Mouse (Mus musculus) forebrain, embryonic 14.5 days (tissue): ENCODE results near the gene Smg5. TPM values are rescaled to one million over a fixed set of nuclear protein-coding genes. Genes with fewer than 3 reads are reported as not detected.
"Not testable (repeated sequence)": the region's sequence is repeated elsewhere in the genome, so short reads cannot be mapped to it uniquely, and the experiment has no call there.

Experiments used
- ATAC-seq: fragments of 200-750 bp; cut with Nextera tagmentation; 2 replicates; pipeline ENCODE4 v1.8.0; 2017; ENCODE audit warnings: mild to moderate bottlenecking, moderate library complexity
- DNase-seq: peaks from one replicate; pipeline ENCODE4 v3.0.0-alpha.2; 2015; ENCODE audit warnings: low spot score
- H3K27ac ChIP-seq: fragments of 300-500 bp; sonication (generic); 2 replicates; pipeline ENCODE4 v1.5.1; 2014; ENCODE audit warnings: low read depth, mild to moderate bottlenecking, control low read depth, low read length, moderate library complexity
- H3K27me3 ChIP-seq: fragments of 300-500 bp; sonication (generic); replicated peaks from 2 replicates; pipeline ENCODE4 v1.6.1; 2014; ENCODE audit warnings: low read length, control low read depth, mixed read lengths; ENCODE audit not compliant: control insufficient read depth, insufficient read depth
- H3K36me3 ChIP-seq: fragments of 300-500 bp; sonication (generic); 2 replicates; pipeline ENCODE4 v1.6.1; 2014; ENCODE audit warnings: low read length, control low read depth; ENCODE audit not compliant: control insufficient read depth, insufficient read depth
- H3K4me1 ChIP-seq: fragments of 300-500 bp; sonication (generic); 2 replicates; pipeline ENCODE4 v1.6.1; 2014; ENCODE audit warnings: antibody characterized with exemption, low read length, control low read depth; ENCODE audit not compliant: control insufficient read depth, insufficient read depth
- H3K4me2 ChIP-seq: fragments of 300-500 bp; sonication (generic); 2 replicates; pipeline ENCODE4 v1.6.1; 2014; ENCODE audit warnings: mild to moderate bottlenecking, control low read depth, low read length
- H3K4me3 ChIP-seq: fragments of 300-500 bp; sonication (generic); 2 replicates; pipeline ENCODE4 v1.5.1; 2014; ENCODE audit warnings: low read depth, low read length, control low read depth
- H3K9ac ChIP-seq: fragments of 300-500 bp; sonication (generic); 2 replicates; pipeline ENCODE4 v1.6.1; 2014; ENCODE audit warnings: mild to moderate bottlenecking, low read length, control low read depth, moderate library complexity
- H3K9me3 ChIP-seq: fragments of 300-500 bp; sonication (generic); replicated peaks from 2 replicates; pipeline ENCODE4 v1.6.1; 2016; ENCODE audit warnings: low read length, control low read depth, mixed read lengths; ENCODE audit not compliant: control insufficient read depth
- WGBS: fragments of 180-500 bp; shearing (Covaris S2); extraction: QIAGEN DNeasy Blood & Tissue Kit; methylation state at CpG from one replicate; pipeline ENCODE4 v1.1.7; 2014; 5-methylcytosine and 5-hydroxymethylcytosine counted together
- polyA plus RNA-seq: library from polyadenylated mRNA; unstranded; fragments of >200 nt; fragmentation: Nextera tagmentation; extraction: Ambion mirVana; gene quantifications from 2 replicates; pipeline ENCODE4 v1.2.1, GENCODE M21; 2014

Gene Smg5
- 36.0 and 44.8 TPM in 2 replicates for polyA plus RNA-seq

- DNase-seq (peak; percentile 97), ATAC-seq (peak; percentile 98)
- Histone ChIP-seq H3K9ac (peak within 1 kb of the TSS; percentile 91), H3K4me3 (peak within 1 kb of the TSS; percentile 70), H3K4me1 (peaks cover 10% of the 10 kb centered on the region; the same call in 1 of the 2 replicates), H3K27ac (peak within 1 kb of the TSS; percentile 94), H3K4me2 (peak within 1 kb of the TSS; percentile 78), H3K27me3 (no peaks in the 10 kb centered on the region), H3K9me3 (no peaks in the 10 kb centered on the region), H3K36me3 (peaks cover 6% of the 10 kb centered on the region; the same call in 1 of the 2 replicates)
- 3% methylated on average over 51 of the region's 66 CpGs for WGBS
Observed at GRCm38 (mm10) chr3:88336058-88337013, at the start of gene Smg5, which contains the start of gene Tmem79. TSS of gene Smg5 (plus strand) at chr3:88336260. TSS of gene Tmem79 (minus strand) at chr3:88336148.

DNA sequence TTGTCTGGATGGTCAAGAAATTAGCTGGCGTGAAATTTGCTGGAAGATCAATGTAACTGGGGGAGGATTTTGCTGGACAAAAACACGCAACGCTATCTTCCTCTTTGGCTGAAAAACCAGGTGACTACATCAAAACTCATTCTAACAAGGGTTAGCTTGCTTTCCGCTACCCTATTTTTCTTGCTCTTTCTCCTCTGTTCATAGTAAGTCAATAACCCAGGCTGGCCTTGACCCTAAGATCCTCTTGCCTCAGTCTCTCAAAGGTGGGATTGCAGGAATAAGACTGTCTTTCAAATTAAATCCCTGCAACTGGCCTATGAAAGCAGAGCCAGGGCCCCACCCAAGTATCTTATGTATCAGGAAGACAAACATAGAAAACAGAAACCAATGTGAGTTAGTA lies 49.0 kb upstream of the Smg5 start, which contains the start of gene Gm38392:
Gm38392 (minus strand) TSS at position 101 of the 400 bp plus-strand sequence.
- Histone ChIP-seq H3K4me1 (no peaks in the 10 kb centered on the region), H3K4me3 (no peak within 1 kb of the TSS), H3K36me3 (no peaks in the 10 kb centered on the region), H3K4me2 (no peak within 1 kb of the TSS), H3K27ac (no peak within 1 kb of the TSS), H3K9me3 (no peaks in the 10 kb centered on the region), H3K9ac (no peak within 1 kb of the TSS), H3K27me3 (no peaks in the 10 kb centered on the region)
- DNase-seq (no peak), ATAC-seq (no peak)
- WGBS = 95% methylated on average over 4 of the region's 4 CpGs

GRCm38 (mm10) chr3:88288133-88288713 lies 47.8 kb upstream of the Smg5 start:
- H3K9me3 ChIP-seq, H3K4me2 ChIP-seq, H3K4me1 ChIP-seq, H3K27ac ChIP-seq, H3K9ac ChIP-seq, H3K36me3 ChIP-seq, DNase-seq, ATAC-seq, H3K27me3 ChIP-seq, H3K4me3 ChIP-seq: not testable (repeated sequence)
- WGBS = 71% methylated on average over 8 of the region's 10 CpGs

DNA sequence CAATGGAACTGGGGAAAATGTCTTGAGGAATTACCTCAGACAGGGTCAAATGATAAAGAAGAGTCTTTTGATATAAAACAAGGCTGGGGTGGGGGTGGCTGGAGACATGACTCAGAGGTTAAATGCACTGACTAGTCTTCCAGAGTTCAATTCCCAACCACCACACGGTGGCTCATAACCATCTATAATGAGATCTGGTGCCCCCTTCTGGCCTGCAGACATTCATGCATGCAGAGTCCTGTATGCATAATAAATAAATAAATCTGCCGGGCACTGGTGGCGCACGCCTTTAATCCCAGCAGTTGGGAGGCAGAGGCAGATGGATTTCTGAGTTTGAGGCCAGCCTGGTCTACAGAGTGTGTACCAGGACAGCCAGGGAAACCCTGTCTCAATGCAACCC lies 44.1 kb upstream of the Smg5 start:
- H3K4me3 ChIP-seq = no peak overlapping the region
- H3K9ac ChIP-seq = no peak overlapping the region
- WGBS = 33% methylated on average over 4 of the region's 4 CpGs
- 0 out of 2 replicates have a peak, but pooled peaks cover 3% of the 10 kb centered on the region for H3K36me3 ChIP-seq
- H3K27me3 ChIP-seq = no peaks in the 10 kb centered on the region
- no peaks in the 10 kb centered on the region for H3K9me3 ChIP-seq
- H3K4me2 ChIP-seq = no peak overlapping the region
- no peak overlapping the region for H3K27ac ChIP-seq
- H3K4me1 ChIP-seq = 0 out of 2 replicates have a peak, but pooled peaks cover 3% of the 10 kb centered on the region
- no peak for ATAC-seq
- DNase-seq = peak; percentile 30

- not testable (repeated sequence) for H3K9me3 ChIP-seq, H3K27me3 ChIP-seq, ATAC-seq, H3K27ac ChIP-seq, DNase-seq
- 63% methylated on average over 1 of the region's 1 CpGs for WGBS
- H3K9ac ChIP-seq = peak overlapping the region; percentile 54
- H3K4me1 ChIP-seq = peaks cover 16% of the 10 kb centered on the region; the same call in 1 of the 2 replicates
- H3K4me3 ChIP-seq = peak overlapping the region; percentile 80; the same call in 1 of the 2 replicates
- H3K36me3 ChIP-seq = peaks cover 17% of the 10 kb centered on the region
- H3K4me2 ChIP-seq = peak overlapping the region; percentile 67
Observed at GRCm38 (mm10) chr3:88295272-88295671, 40.8 kb upstream of the Smg5 start.

GRCm38 (mm10) chr3:88296110-88296560 lies 39.9 kb upstream of the Smg5 start:
- WGBS = under 1% methylated on average over 12 of the region's 12 CpGs
- peaks cover 16% of the 10 kb centered on the region; the same call in 1 of the 2 replicates for H3K4me1 ChIP-seq
- DNase-seq = no peak

DNA sequence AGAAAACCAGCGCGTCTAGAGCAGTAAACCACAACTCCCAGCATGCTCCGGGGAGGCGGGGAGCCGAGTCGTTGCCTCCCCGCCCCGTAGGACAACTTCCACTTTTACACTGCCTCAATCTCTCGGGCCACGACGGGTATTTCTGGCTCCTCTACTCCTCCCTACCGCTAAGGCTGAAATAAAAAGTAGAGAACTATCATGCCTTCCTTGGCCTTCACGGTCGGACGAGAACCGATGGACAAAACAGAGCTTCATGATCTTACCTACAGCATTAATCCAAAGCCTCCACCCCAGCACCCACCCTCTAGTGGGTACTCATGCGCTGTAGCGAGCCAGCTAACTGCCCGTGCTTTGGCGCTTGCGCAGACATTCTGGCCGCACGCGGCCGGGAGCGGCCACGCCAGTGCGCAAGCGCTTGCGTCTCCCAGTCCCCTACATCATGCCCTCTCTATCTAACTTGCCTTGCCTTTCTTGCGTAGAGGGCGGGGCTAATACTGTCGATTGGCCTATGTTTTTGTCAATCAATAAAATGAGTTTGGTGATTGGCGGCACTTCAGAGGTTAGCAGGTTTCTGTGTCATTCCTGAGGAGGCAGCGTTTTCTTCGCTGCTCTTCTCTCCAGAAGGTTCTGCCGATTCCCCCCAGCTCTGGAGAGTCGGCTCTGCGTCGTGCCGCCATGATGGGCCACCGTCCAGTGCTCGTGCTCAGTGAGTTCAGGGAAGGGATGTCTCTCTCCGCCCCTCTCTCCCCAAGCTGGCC lies 39.3 kb upstream of the Smg5 start, which contains the start of the genes Tsacc and Cct3:
Tsacc (minus strand) TSS at position 439 of the 758 bp plus-strand sequence.
Cct3 (plus strand) TSS at position 556 of the 758 bp plus-strand sequence.
- 1% methylated on average over 44 of the region's 44 CpGs for WGBS
- ATAC-seq (peak; percentile 99), DNase-seq (peak; percentile 100)
- Histone ChIP-seq H3K9ac (peak within 1 kb of the TSS; percentile 89), H3K4me1 (peaks cover 16% of the 10 kb centered on the region; the same call in 1 of the 2 replicates), H3K4me3 (peak within 1 kb of the TSS; percentile 80), H3K9me3 (no peaks in the 10 kb centered on the region), H3K27me3 (no peaks in the 10 kb centered on the region), H3K4me2 (peak within 1 kb of the TSS; percentile 90), H3K27ac (peak within 1 kb of the TSS; percentile 91), H3K36me3 (peaks cover 32% of the 10 kb centered on the region)

More at GRCm38 (mm10) chr3:88296110-88296560, 39.9 kb upstream of the Smg5 start:
- H3K4me2 ChIP-seq = peak overlapping the region; percentile 67
- peak overlapping the region; percentile 88 for H3K27ac ChIP-seq
- no peaks in the 10 kb centered on the region for H3K27me3 ChIP-seq
- H3K9me3 ChIP-seq = no peaks in the 10 kb centered on the region
- peaks cover 26% of the 10 kb centered on the region for H3K36me3 ChIP-seq
- peak overlapping the region; percentile 54 for H3K9ac ChIP-seq
- H3K4me3 ChIP-seq = peak overlapping the region; percentile 80
- peak; percentile 28 for ATAC-seq

- Histone ChIP-seq H3K4me2 (peak overlapping the region; percentile 90), H3K9ac (peak overlapping the region; percentile 89), H3K4me1 (peaks cover 16% of the 10 kb centered on the region; the same call in 1 of the 2 replicates), H3K27ac (peak overlapping the region; percentile 91), H3K36me3 (peaks cover 38% of the 10 kb centered on the region), H3K27me3 (no peaks in the 10 kb centered on the region), H3K9me3 (no peaks in the 10 kb centered on the region), H3K4me3 (peak overlapping the region; percentile 80)
- DNase-seq (no peak), ATAC-seq (no peak)
- WGBS = under 1% methylated on average over 30 of the region's 30 CpGs
Observed at GRCm38 (mm10) chr3:88297321-88297851, 38.7 kb upstream of the Smg5 start.
